Mouse (Mus musculus): ENCODE results near the gene Prune1. TPM values are rescaled to one million over a fixed set of nuclear protein-coding genes. Genes with fewer than 3 reads are reported as not detected.
"Not testable (repeated sequence)": the region's sequence is repeated elsewhere in the genome, so short reads cannot be mapped to it uniquely, and the experiment has no call there.

The Prune1 gene
- polyA plus RNA-seq, 1 experiment = 25.3 TPM

DNA sequence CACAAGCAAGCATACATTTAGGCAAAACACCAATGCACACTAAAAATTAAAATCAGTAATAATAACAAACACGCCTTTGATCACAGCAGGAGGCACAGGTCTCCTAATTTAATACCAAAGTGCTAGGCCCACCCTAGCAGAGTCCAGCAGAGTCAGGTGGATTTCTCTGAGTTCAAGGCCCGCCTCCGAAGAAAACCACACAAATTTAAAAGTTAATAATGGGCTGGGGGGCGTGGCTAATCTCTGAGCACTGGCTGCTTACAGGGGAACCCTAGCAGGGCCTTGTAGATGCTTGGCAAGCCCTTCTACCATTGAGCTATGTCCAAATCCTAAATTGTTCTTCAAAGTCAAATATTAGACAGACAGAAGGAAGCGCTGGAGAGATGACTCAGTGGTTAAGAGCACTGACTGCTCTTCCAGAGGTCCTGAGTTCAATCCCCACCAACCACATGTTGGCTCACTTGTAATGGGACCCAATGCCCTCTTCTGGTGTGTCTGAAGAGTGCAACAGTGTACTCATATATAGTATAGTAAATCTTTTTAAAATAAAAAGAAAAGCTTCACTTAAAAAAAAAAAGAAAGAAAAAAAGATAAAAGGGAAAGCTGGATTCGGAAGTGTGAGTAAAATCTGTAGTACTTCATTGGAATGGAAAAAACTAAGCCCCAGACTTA, 63.3 kb downstream of the Prune1 start:
- DNase-seq (ENCODE audit: extremely low spot score in 1 of 2, low spot score in 1 of 2) = no peak

DNA sequence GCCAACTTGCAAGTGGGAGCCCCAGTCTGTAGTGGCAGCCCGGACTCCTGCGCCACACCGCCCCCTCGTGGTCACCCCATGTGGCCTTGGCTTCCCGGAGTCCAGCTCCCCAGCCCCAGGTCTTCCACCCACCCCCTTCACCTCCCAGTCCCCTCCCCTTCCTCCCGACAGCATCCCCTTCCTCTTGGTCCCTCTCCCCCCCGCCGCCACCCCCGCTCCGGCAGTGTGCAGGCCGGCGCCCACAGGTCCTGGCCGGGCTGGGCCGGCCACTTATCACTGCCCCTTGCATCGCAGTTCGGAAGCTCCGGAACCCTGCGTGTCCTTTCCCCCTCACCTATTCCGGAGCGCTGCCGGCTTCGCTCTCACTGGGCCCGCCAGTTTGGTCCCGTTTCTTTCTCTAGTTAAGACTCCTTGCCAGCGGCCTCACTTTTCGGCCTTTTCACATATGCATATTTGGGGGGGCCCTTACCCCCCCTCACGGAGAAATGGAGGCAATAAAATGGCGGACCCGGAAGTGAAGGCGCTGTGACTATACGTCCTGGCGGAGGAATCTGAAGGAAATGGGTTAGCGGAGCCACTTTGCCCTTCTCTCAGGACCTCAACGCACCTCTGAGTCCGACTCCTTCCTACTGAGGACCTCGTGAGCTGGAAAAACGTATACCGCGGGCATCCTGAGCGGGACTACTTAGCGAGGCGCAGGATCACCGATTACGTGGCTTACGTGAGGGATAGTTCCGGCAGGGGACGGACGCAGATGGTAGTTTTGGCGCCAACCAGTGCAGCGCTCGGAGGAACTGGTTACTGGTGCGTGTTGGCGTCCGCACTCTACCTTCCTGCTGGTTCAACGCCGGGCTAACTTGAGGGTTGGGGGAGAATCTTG, 64.4 kb downstream of the Prune1 start, which contains the start of gene Gabpb2:
Gene Gabpb2 (minus strand): TSS at position 662 of the 880 bp plus-strand sequence.
- DNase-seq (ENCODE audit: extremely low spot score in 1 of 2, low spot score in 1 of 2) = peak; percentile 77 to 93

DNA sequence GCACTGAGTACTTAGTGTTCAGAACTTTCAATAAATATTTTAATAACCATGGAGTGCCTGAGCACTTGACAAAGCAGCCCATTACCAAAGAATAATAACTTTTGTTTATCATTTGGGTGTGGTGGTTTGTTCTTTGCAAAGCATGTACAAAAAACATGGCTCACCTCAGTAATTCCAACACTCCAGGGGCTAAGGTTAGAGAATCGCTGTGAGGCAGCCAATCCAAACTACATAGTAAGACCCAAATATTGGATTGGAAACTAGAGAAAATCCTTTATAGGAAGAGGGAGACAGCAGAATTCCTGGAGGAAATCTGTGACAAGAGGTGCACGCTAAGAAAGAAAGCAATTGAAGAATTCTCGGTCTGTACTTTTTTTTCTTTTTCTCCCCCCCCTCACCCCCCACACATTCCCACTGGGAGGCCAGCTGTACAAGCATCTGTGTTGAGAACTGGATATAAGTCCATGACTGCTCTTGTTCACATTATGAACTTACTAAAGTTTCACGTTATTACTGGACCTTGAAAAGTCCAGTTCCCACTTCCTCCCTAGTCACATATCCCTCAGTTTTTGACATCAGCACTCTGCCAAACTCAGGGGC, 65.1 kb downstream of the Prune1 start:
- DNase-seq (ENCODE audit: extremely low spot score in 1 of 2, low spot score in 1 of 2) = no peak

DNA sequence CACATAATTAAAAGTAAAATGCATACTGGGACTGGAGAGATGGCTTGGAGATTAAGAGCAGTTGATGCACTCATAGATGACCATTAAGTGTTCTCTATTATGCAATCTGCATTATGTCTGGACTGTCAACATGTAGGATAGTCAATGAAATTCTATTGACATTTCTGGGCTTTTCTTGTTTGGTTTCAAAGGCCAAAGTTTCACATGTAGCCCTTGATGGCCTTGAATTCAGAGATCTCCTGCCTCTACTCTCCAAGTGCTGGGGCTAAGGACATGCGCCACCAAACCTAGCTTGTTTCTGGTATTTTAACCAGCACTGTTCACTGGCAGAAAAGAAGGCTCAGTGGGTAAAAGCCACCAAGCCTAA, 68.3 kb downstream of the Prune1 start:
- no peak for DNase-seq (ENCODE audit: extremely low spot score in 1 of 2, low spot score in 1 of 2)

- DNase-seq (ENCODE audit: extremely low spot score in 1 of 2, low spot score in 1 of 2) = not testable (repeated sequence)
Observed at GRCm38 (mm10) chr3:95212889-95213608, 68.8 kb downstream of the Prune1 start.

DNA sequence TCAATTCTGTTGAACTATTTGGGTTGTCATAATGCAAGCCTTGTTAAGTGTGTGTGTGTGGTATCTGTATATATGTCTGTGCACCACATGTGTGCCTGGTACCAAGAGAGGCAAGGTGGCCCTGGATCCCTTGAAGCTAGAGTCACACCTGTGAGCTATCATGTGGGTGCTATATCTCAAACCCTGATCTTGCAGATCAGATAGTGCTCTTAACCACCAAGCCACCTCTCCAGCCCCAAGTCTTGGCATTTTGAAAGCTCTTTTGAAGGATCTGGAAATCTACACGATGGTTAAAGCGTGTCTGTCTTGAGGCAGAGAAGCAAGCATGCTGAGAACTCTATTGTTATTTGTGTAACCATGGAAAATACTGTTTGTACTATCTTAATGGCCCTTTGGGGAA, 71.3 kb downstream of the Prune1 start:
- DNase-seq (ENCODE audit: extremely low spot score in 1 of 2, low spot score in 1 of 2) = no peak

GRCm38 (mm10) chr3:95208286-95208685, 73.6 kb downstream of the Prune1 start:
- no peak for DNase-seq (ENCODE audit: extremely low spot score in 1 of 2, low spot score in 1 of 2)

DNA sequence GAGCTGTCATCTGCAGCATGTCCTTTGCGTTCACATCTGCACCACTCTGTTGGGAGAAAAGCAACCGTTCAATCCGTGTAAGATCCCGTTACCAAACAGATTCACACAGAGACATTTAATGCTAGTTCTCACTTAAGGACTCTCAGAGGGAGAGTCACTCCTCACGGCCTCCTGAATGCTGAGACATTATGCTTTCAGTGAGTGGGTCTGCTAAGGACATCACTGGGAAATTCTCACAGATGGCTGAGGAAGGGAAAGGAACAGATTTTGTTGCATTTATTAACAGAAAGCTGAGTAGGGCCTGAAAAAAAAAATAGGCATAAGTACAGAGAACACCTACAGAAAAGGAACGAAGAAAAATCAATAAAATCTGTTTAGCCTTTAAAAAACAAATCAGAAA, 78.0 kb downstream of the Prune1 start:
- DNase-seq (ENCODE audit: extremely low spot score in 1 of 2, low spot score in 1 of 2) = peak; percentile 44 to 62

Other genes with a start within 250 kb of the Prune1 start
- 219 and 229 TPM in 2 replicates for gene Psmd4, start 239.5 kb downstream of the Prune1 start, polyA plus RNA-seq (2012; rRNA removed)
- gene Pip5k1a, start 175.1 kb downstream of the Prune1 start, polyA plus RNA-seq (2012; rRNA removed) = 41.6 and 42.0 TPM in 2 replicates
- 58.0 and 60.9 TPM in 2 replicates for gene Vps72, start 171.1 kb downstream of the Prune1 start, polyA plus RNA-seq (2012; rRNA removed)
- gene Tmod4, start 157.6 kb downstream of the Prune1 start, polyA plus RNA-seq (2012; rRNA removed) = 0.98 and 2.4 TPM in 2 replicates
- 118 and 124 TPM in 2 replicates for gene Scnm1, start 148.1 kb downstream of the Prune1 start, polyA plus RNA-seq (2012; rRNA removed)
- gene Lysmd1, start 148.0 kb downstream of the Prune1 start, polyA plus RNA-seq (2012; rRNA removed) = 20.2 and 21.2 TPM in 2 replicates
- gene Tnfaip8l2, start 139.7 kb downstream of the Prune1 start, polyA plus RNA-seq (2012; rRNA removed) = 4.0 and 5.9 TPM in 2 replicates
- 34.6 and 35.8 TPM in 2 replicates for gene Sema6c, start 121.6 kb downstream of the Prune1 start, polyA plus RNA-seq (2012; rRNA removed)
- gene Gabpb2, start 64.2 kb downstream of the Prune1 start, polyA plus RNA-seq (2012; rRNA removed) = 15.8 and 17.9 TPM in 2 replicates
- 62.5 and 63.5 TPM in 2 replicates for gene Cdc42se1, start 53.3 kb downstream of the Prune1 start, polyA plus RNA-seq (2012; rRNA removed)
- gene Mllt11, start 49.9 kb downstream of the Prune1 start, polyA plus RNA-seq (2012; rRNA removed) = 388 and 439 TPM in 2 replicates
- 0.29 and 0.30 TPM in 2 replicates for gene Gm128, start 40.5 kb downstream of the Prune1 start, polyA plus RNA-seq (2012; rRNA removed)
- gene Bnipl, start 30.9 kb downstream of the Prune1 start, polyA plus RNA-seq (2012; rRNA removed) = 0.40 and 0.48 TPM in 2 replicates
- gene Mindy1, start 731 bp downstream of the Prune1 start, polyA plus RNA-seq (2012; rRNA removed) = 30.2 and 30.8 TPM in 2 replicates
- gene Anxa9, start 25.1 kb upstream of the Prune1 start, polyA plus RNA-seq (2012; rRNA removed) = 2.5 and 2.6 TPM in 2 replicates
- 93.9 and 99.4 TPM in 2 replicates for gene Cers2, start 32.7 kb upstream of the Prune1 start, polyA plus RNA-seq (2012; rRNA removed)
- 32.8 and 36.6 TPM in 2 replicates for gene Setdb1, start 75.1 kb upstream of the Prune1 start, polyA plus RNA-seq (2012; rRNA removed)
- not detected in 2 replicates for gene 4930558C23Rik, start 120.8 kb upstream of the Prune1 start, polyA plus RNA-seq (2012; rRNA removed)
- 44.7 and 48.2 TPM in 2 replicates for gene Arnt, start 152.3 kb upstream of the Prune1 start, polyA plus RNA-seq (2012; rRNA removed)
- 5.3 and 6.5 TPM in 2 replicates for gene Ctsk, start 217.2 kb upstream of the Prune1 start, polyA plus RNA-seq (2012; rRNA removed)
- 72.3 and 95.0 TPM in 2 replicates for gene Ctss, start 244.7 kb upstream of the Prune1 start, polyA plus RNA-seq (2012; rRNA removed)